Mouse (Mus musculus) CH12.LX (cell line): ENCODE results near the gene Spopl.

Experiments
- CTCF ChIP-seq, 2 experiments: IDR thresholded peaks in 1 of 2; conservative IDR thresholded peaks in 1 of 2; 2 replicates each; pipeline ENCODE4 v1.5.1; 2011 to 2012; ENCODE audit warnings: low read depth in 2 of 2, low read length in 2 of 2, improper control_type of control experiment in 1 of 2, inconsistent platforms in 1 of 2, mild to moderate bottlenecking in 1 of 2, moderate library complexity in 1 of 2
- ELF1 ChIP-seq: IDR thresholded peaks from 2 replicates; pipeline ENCODE4 v1.6.1; 2014; ENCODE audit warnings: low read depth, mild to moderate bottlenecking, inconsistent platforms, low read length, improper control_type of control experiment
- EP300 ChIP-seq: IDR thresholded peaks from 2 replicates; pipeline ENCODE4 v1.6.1; 2011; ENCODE audit warnings: low read length, improper control_type of control experiment
- GABPA ChIP-seq: IDR thresholded peaks from 2 replicates; pipeline ENCODE4 v1.6.1; 2012; ENCODE audit warnings: low read depth, low read length, improper control_type of control experiment, inconsistent platforms; ENCODE audit not compliant: insufficient replicate concordance
- JUND ChIP-seq: conservative IDR thresholded peaks from 2 replicates; pipeline ENCODE4 v1.6.1; 2011; ENCODE audit warnings: low read depth, low read length, improper control_type of control experiment
- MEF2A ChIP-seq: IDR thresholded peaks from 2 replicates; pipeline ENCODE4 v1.6.1; 2014; ENCODE audit warnings: low read depth, mild to moderate bottlenecking, inconsistent platforms, low read length, improper control_type of control experiment, borderline replicate concordance
- MYC ChIP-seq: IDR thresholded peaks from 2 replicates; pipeline ENCODE4 v1.6.1; 2011; ENCODE audit warnings: low read depth, mild to moderate bottlenecking, improper control_type of control experiment, low read length
- NRF1 ChIP-seq: IDR thresholded peaks from 2 replicates; pipeline ENCODE4 v1.6.1; 2014; ENCODE audit warnings: low read depth, mild to moderate bottlenecking, inconsistent platforms, low read length, improper control_type of control experiment, moderate library complexity
- POLR2A ChIP-seq: IDR thresholded peaks from 2 replicates; pipeline ENCODE4 v1.6.1; 2011; ENCODE audit warnings: low read depth, mild to moderate bottlenecking, improper control_type of control experiment, low read length
- SIN3A ChIP-seq: IDR thresholded peaks from 2 replicates; pipeline ENCODE4 v1.6.1; 2012; ENCODE audit warnings: low read length, improper control_type of control experiment, inconsistent platforms
- TCF12 ChIP-seq: IDR thresholded peaks from 2 replicates; pipeline ENCODE4 v1.6.1; 2014; ENCODE audit warnings: low read depth, mild to moderate bottlenecking, inconsistent platforms, low read length, improper control_type of control experiment
- USF1 ChIP-seq: IDR thresholded peaks from 2 replicates; pipeline ENCODE4 v1.6.1; 2014; ENCODE audit warnings: low read depth, mild to moderate bottlenecking, inconsistent platforms, low read length, improper control_type of control experiment

GRCm38 (mm10) chr2:23588769-23589168 is 16.9 kb upstream of the Spopl start:
- TF ChIP-seq POLR2A (no peak), GABPA (no peak), CTCF (conservative IDR thresholded peaks at IDR 0.05 in 1 of 2, IDR thresholded peaks at IDR 0.05 in 1 of 2; ENCODE audit: low read depth in 2 of 2, low read length in 2 of 2) (peak in 1 of 2 experiments; percentile 47; a peak in 2 of 4 replicates), EP300 (no peak), MEF2A (no peak), SIN3A (no peak), ELF1 (no peak), TCF12 (no peak), JUND (no peak), USF1 (no peak), NRF1 (no peak), MYC (no peak)
